Comparison of ENCODE assay signal across 9 mouse cellular contexts in the genomic region with DNA sequence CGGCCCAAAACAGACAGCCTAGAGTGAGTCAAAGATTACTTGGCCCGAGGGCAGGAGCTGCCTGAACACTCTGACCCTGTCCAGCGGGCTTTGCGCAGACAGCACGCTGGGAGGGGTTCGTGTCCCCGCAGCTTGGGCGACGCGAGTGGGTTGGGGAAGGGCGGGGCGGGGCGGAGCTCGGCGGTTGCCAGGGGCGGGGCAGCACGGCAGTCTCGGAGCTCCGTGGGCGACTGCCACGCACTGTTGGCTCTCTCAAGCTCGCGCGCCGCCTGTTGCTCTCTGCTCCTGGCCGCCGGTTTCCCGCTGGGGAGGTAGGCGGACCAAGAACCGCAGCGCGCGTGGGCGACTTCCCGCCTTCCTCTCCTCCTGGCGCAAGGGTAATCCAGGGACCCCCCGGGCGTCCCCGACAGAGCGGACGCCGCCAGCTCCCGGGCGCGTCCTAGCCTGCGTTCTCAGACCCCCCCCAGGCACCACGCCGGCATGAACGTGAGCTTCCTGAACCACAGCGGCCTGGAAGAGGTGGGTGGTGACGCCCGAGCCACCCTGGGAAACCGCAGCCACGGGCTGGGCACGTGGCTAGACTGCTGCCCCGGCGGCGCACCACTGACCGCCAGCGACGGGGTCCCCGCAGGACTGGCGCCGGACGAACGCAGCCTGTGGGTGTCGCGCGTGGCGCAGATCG. TPM values are rescaled to one million over a fixed set of nuclear protein-coding genes. Genes with fewer than 3 reads are reported as not detected.
A peak's percentile ranks its signal among the peaks of the same experiment; 100 is the strongest.
DNase-seq lines count a peak whose midpoint lies in the region; ATAC-seq lines count a peak whose summit lies in the region.
"Had no signal": no experiment of that assay in that cellular context is flagged by ENCODE, and none has a peak within 500 bp of the region (broad histone marks: within the 10 kb centered on the region; RNA-seq: fewer than 3 reads in every experiment).

A gene (plus strand): TSS at position 270 of the 682 bp plus-strand sequence.

- ATAC-seq in liver, embryonic 13.5 days (ENCODE audit: low read depth) = no peak

- WGBS in liver, embryonic 13.5 days (ENCODE audit: insufficient replicate concordance) = 3% methylated on average over 65 of the region's 71 CpGs

- no peak within 1 kb of the TSS for H3K27ac ChIP-seq in liver, embryonic 13.5 days

- peaks cover 89% of the 10 kb centered on the region for H3K27me3 ChIP-seq in liver, embryonic 13.5 days

- peak within 1 kb of the TSS; percentile 43 for H3K4me2 ChIP-seq in liver, embryonic 13.5 days

- H3K4me3 ChIP-seq in liver, embryonic 13.5 days (replicated peaks) = peak within 1 kb of the TSS; percentile 28
- H3K4me3 ChIP-seq: erythroblast, embryonic 14.5 days had no signal

- DNase-seq in adrenal gland, postnatal 14 days = peak; percentile 23
- DNase-seq in adrenal gland, adult 18-20 months (ENCODE audit: low spot score in 2 of 2) = no peak
- DNase-seq in urinary bladder, postnatal 14 days (ENCODE audit: low spot score) = peak; percentile 6
- no peak for DNase-seq in urinary bladder, postnatal 10 days (ENCODE audit: low spot score)
- DNase-seq in induced T-regulatory cell, adult 2 months (ENCODE audit: low read depth) = peak; percentile 21
- DNase-seq in liver, embryonic 13.5 days = no peak
- peak; percentile 90 to 91 for DNase-seq in right cerebral cortex, postnatal 36 days (ENCODE audit: low spot score in 2 of 2)
- DNase-seq in ovary, adult 18-20 months (ENCODE audit: low spot score) = no peak

- H3K4me1 ChIP-seq in liver, embryonic 13.5 days (replicated peaks) = peaks cover 10% of the 10 kb centered on the region; the same call in 1 of the 2 replicates

- H3K9ac ChIP-seq in liver, embryonic 13.5 days = no peak within 1 kb of the TSS

- H3K9me3 ChIP-seq in liver, embryonic 13.5 days (replicated peaks) = no peaks in the 10 kb centered on the region

- no peaks in the 10 kb centered on the region for H3K36me3 ChIP-seq in liver, embryonic 13.5 days

RNA-seq across cellular contexts. Expression of the gene that starts here (rescaled TPM):
- not detected in 2 replicates for total RNA-seq in adrenal gland, postnatal 14 days (2021)
- total RNA-seq in adrenal gland, adult 18-20 months (2021) = 1 to 10 TPM in 1 of 2 experiments, not detected in 1; 1.1 TPM
- not detected in 2 replicates for polyA plus RNA-seq in liver, embryonic 13.5 days (2015; fragmentation: Nextera tagmentation; extraction: Ambion mirVana)
- polyA plus RNA-seq: erythroblast, embryonic 14.5 days had no signal

Comparison
In these comparisons a context has a peak if more than half of its experiments do, and no peak if none do; other contexts are left out.
1. DNase-seq: peak in urinary bladder, postnatal 14 days (single experiment), induced T-regulatory cell, adult 2 months (single experiment) and right cerebral cortex, postnatal 36 days (2 of 2); none in adrenal gland, adult 18-20 months (0 of 2), urinary bladder, postnatal 10 days (single experiment), liver, embryonic 13.5 days (single experiment) and ovary, adult 18-20 months (single experiment).
2. Peak in DNase-seq in adrenal gland, postnatal 14 days; RNA of the gene not detected or under 1 TPM.